Mouse (Mus musculus) liver, embryonic 16.5 days (tissue): ENCODE data around the gene Anp32a. TPM values are rescaled to one million over a fixed set of nuclear protein-coding genes. Genes with fewer than 3 reads are reported as not detected.

Experiments
- ATAC-seq: fragments of 200-750 bp; cut with Nextera tagmentation; 2 replicates; pipeline ENCODE4 v1.8.0; 2017; ENCODE audit warnings: low read depth, mild to moderate bottlenecking, moderate number of reproducible peaks, moderate library complexity
- H3K27ac ChIP-seq: fragments of 300-500 bp; sonication (generic); 2 replicates; pipeline ENCODE4 v1.5.1; 2014; ENCODE audit warnings: mild to moderate bottlenecking, low read length
- H3K27me3 ChIP-seq: fragments of 300-500 bp; sonication (generic); 2 replicates; pipeline ENCODE4 v1.6.1; 2014; ENCODE audit warnings: low read depth, low read length, mixed read lengths; ENCODE audit not compliant: control insufficient read depth, insufficient read depth
- H3K36me3 ChIP-seq: fragments of 300-500 bp; sonication (generic); 2 replicates; pipeline ENCODE4 v1.6.1; 2014; ENCODE audit warnings: mild to moderate bottlenecking; ENCODE audit not compliant: control insufficient read depth, insufficient read depth
- H3K4me1 ChIP-seq: fragments of 300-500 bp; sonication (generic); 2 replicates; pipeline ENCODE4 v1.6.1; 2014; ENCODE audit warnings: low read depth, low read length, mixed read lengths; ENCODE audit not compliant: control insufficient read depth
- H3K4me2 ChIP-seq: fragments of 300-500 bp; sonication (generic); 2 replicates; pipeline ENCODE4 v1.6.1; 2014; ENCODE audit warnings: low read depth, low read length, mixed read lengths
- H3K4me3 ChIP-seq: fragments of 300-500 bp; sonication (generic); 2 replicates; pipeline ENCODE4 v1.5.1; 2014; ENCODE audit warnings: low read depth, mild to moderate bottlenecking, low read length
- H3K9ac ChIP-seq: fragments of 300-500 bp; sonication (generic); 2 replicates; pipeline ENCODE4 v1.6.1; 2014; ENCODE audit warnings: low read depth, low read length
- H3K9me3 ChIP-seq: fragments of 300-500 bp; sonication (generic); replicated peaks from 2 replicates; pipeline ENCODE4 v1.6.1; 2016; ENCODE audit warnings: low read length; ENCODE audit not compliant: control insufficient read depth
- WGBS: fragments of 180-500 bp; shearing (Covaris S2); extraction: QIAGEN DNeasy Blood & Tissue Kit; methylation state at CpG from one replicate; pipeline ENCODE4 v1.1.7; 2014; ENCODE audit not compliant: insufficient replicate concordance; 5-methylcytosine and 5-hydroxymethylcytosine counted together
- polyA plus RNA-seq: library from polyadenylated mRNA; unstranded; fragments of >200 nt; fragmentation: Nextera tagmentation; extraction: Ambion mirVana; gene quantifications from 2 replicates; pipeline ENCODE4 v1.2.1, GENCODE M21; 2015

Anp32a gene
- polyA plus RNA-seq, 1 experiment from 2014 or later = 54.2 TPM

GRCm38 (mm10) chr9:62370648-62371280 lies 29.7 kb downstream of the Anp32a start:
- no peaks in the 10 kb centered on the region for H3K27me3 ChIP-seq
- H3K27ac ChIP-seq = no peak overlapping the region
- 0 out of 2 replicates have a peak, but pooled peaks cover 3% of the 10 kb centered on the region for H3K36me3 ChIP-seq
- no peaks in the 10 kb centered on the region for H3K9me3 ChIP-seq
- no peak overlapping the region for H3K4me3 ChIP-seq
- no peak overlapping the region for H3K4me2 ChIP-seq
- ATAC-seq = no peak
- H3K9ac ChIP-seq = no peak overlapping the region
- WGBS = 45% methylated on average over 6 of the region's 6 CpGs
- peaks cover 73% of the 10 kb centered on the region for H3K4me1 ChIP-seq

- Histone ChIP-seq H3K9ac (no peak overlapping the region), H3K4me3 (no peak overlapping the region), H3K4me1 (peaks cover 63% of the 10 kb centered on the region), H3K9me3 (no peaks in the 10 kb centered on the region), H3K4me2 (no peak overlapping the region), H3K36me3 (0 out of 2 replicates have a peak, but pooled peaks cover 3% of the 10 kb centered on the region), H3K27ac (no peak overlapping the region), H3K27me3 (no peaks in the 10 kb centered on the region)
- ATAC-seq = no peak
- 75% methylated on average over 16 of the region's 16 CpGs for WGBS
These were observed 30.9 kb downstream of the Anp32a start for GRCm38 (mm10) chr9:62371745-62372555.

GRCm38 (mm10) chr9:62372556-62373221 lies 31.6 kb downstream of the Anp32a start:
- no peak overlapping the region for H3K9ac ChIP-seq
- no peaks in the 10 kb centered on the region for H3K27me3 ChIP-seq
- H3K36me3 ChIP-seq = peaks cover 3% of the 10 kb centered on the region; the same call in 1 of the 2 replicates
- WGBS = 74% methylated on average over 9 of the region's 9 CpGs
- peaks cover 56% of the 10 kb centered on the region for H3K4me1 ChIP-seq
- no peak for ATAC-seq
- H3K4me3 ChIP-seq = no peak overlapping the region
- H3K27ac ChIP-seq = no peak overlapping the region
- H3K9me3 ChIP-seq = no peaks in the 10 kb centered on the region
- H3K4me2 ChIP-seq = no peak overlapping the region

GRCm38 (mm10) chr9:62373222-62374123 lies 32.4 kb downstream of the Anp32a start:
- Histone ChIP-seq H3K4me2 (no peak overlapping the region), H3K4me1 (peaks cover 48% of the 10 kb centered on the region), H3K4me3 (no peak overlapping the region), H3K36me3 (peaks cover 9% of the 10 kb centered on the region), H3K9me3 (no peaks in the 10 kb centered on the region), H3K9ac (no peak overlapping the region), H3K27me3 (no peaks in the 10 kb centered on the region), H3K27ac (no peak overlapping the region)
- ATAC-seq = 0 out of 2 replicates have a peak, but pooled peaks have one; percentile 22
- 44% methylated on average over 18 of the region's 18 CpGs for WGBS

GRCm38 (mm10) chr9:62374276-62374675 lies 33.2 kb downstream of the Anp32a start:
- WGBS = 67% methylated on average over 3 of the region's 3 CpGs
- Histone ChIP-seq H3K36me3 (peaks cover 12% of the 10 kb centered on the region), H3K9me3 (no peaks in the 10 kb centered on the region), H3K9ac (no peak overlapping the region), H3K27ac (no peak overlapping the region), H3K4me2 (0 out of 2 replicates have a peak overlapping the region, but pooled peaks have one; percentile 2), H3K4me1 (peaks cover 40% of the 10 kb centered on the region), H3K27me3 (no peaks in the 10 kb centered on the region), H3K4me3 (no peak overlapping the region)
- no peak for ATAC-seq

- H3K36me3 ChIP-seq = peaks cover 8% of the 10 kb centered on the region
These were observed 36.8 kb downstream of the Anp32a start for GRCm38 (mm10) chr9:62377897-62378296.

GRCm38 (mm10) chr9:62380351-62380750 lies 39.3 kb downstream of the Anp32a start:
- 63% methylated on average over 5 of the region's 5 CpGs for WGBS
- Histone ChIP-seq H3K27ac (peak overlapping the region; percentile 5; the same call in 1 of the 2 replicates), H3K36me3 (peaks cover 8% of the 10 kb centered on the region), H3K4me2 (no peak overlapping the region), H3K4me3 (no peak overlapping the region), H3K4me1 (peaks cover 18% of the 10 kb centered on the region), H3K27me3 (no peaks in the 10 kb centered on the region), H3K9me3 (no peaks in the 10 kb centered on the region), H3K9ac (no peak overlapping the region)
- peak; percentile 73 for ATAC-seq

More at GRCm38 (mm10) chr9:62377897-62378296, 36.8 kb downstream of the Anp32a start:
- H3K27me3 ChIP-seq = no peaks in the 10 kb centered on the region
- WGBS = 82% methylated on average over 10 of the region's 10 CpGs
- no peak for ATAC-seq
- no peak overlapping the region for H3K27ac ChIP-seq
- H3K9ac ChIP-seq = no peak overlapping the region
- no peaks in the 10 kb centered on the region for H3K9me3 ChIP-seq
- no peak overlapping the region for H3K4me3 ChIP-seq
- peaks cover 26% of the 10 kb centered on the region for H3K4me1 ChIP-seq
- no peak overlapping the region for H3K4me2 ChIP-seq

GRCm38 (mm10) chr9:62381402-62381913 lies 40.4 kb downstream of the Anp32a start:
- Histone ChIP-seq H3K36me3 (peaks cover 8% of the 10 kb centered on the region), H3K4me2 (no peak overlapping the region), H3K27me3 (no peaks in the 10 kb centered on the region), H3K4me1 (peaks cover 20% of the 10 kb centered on the region), H3K9ac (no peak overlapping the region), H3K27ac (no peak overlapping the region), H3K9me3 (no peaks in the 10 kb centered on the region), H3K4me3 (no peak overlapping the region)
- peak; percentile 17; the same call in 1 of the 2 replicates for ATAC-seq
- 34% methylated on average over 8 of the region's 8 CpGs for WGBS
